Mouse (Mus musculus): Measurements from ENCODE around the gene Obox1. TPM values are rescaled to one million over a fixed set of nuclear protein-coding genes. Genes with fewer than 3 reads are reported as not detected.

The Obox1 gene
- total RNA-seq (2023): not detected

GRCm38 (mm10) chr7:15388421-15388998, at the start of gene Obox1, which contains the start of gene Obox2:
Obox1 (plus strand) TSS chr7:15388948.
Obox2 (plus strand) TSS chr7:15388721.

Other genes starting within 250 kb of the Obox1 start
- not detected for gene Obox2, start 227 bp upstream of the Obox1 start, total RNA-seq (2023)

Measured in neutrophil, adult 59 days (primary cell).